Mouse (Mus musculus) liver, adult 2 months (tissue): ENCODE measurements around the gene Map3k20. TPM values are rescaled to one million over a fixed set of nuclear protein-coding genes. Genes with fewer than 3 reads are reported as not detected.

ENCODE experiments used
- DNase-seq: peaks from one replicate; pipeline ENCODE4 v3.0.0-alpha.2; 2011; ENCODE audit warnings: low read depth, low spot score; ENCODE audit errors: extremely low read depth
- H3K27ac ChIP-seq: fragments of 200-500 bp; replicated peaks from 2 replicates; pipeline ENCODE4 v1.5.1; 2012; ENCODE audit warnings: low read depth, mild to moderate bottlenecking, control low read depth, inconsistent platforms, low read length; ENCODE audit not compliant: insufficient read depth
- H3K27me3 ChIP-seq: fragments of 200-500 bp; 2 replicates; pipeline ENCODE4 v1.6.1; 2012; ENCODE audit warnings: mild to moderate bottlenecking, moderate library complexity, low read length, inconsistent platforms; ENCODE audit not compliant: control insufficient read depth, insufficient read depth
- H3K36me3 ChIP-seq: fragments of 200-500 bp; 2 replicates; pipeline ENCODE4 v1.6.1; 2012; ENCODE audit warnings: low read length, inconsistent platforms; ENCODE audit not compliant: control insufficient read depth, insufficient read depth
- H3K4me1 ChIP-seq: fragments of 200-500 bp; 2 replicates; pipeline ENCODE4 v1.6.1; 2011; ENCODE audit warnings: low read length; ENCODE audit not compliant: control insufficient read depth, insufficient read depth
- H3K4me3 ChIP-seq: fragments of 200-500 bp; 2 replicates; pipeline ENCODE4 v1.5.1; 2011; ENCODE audit warnings: low read depth, mild to moderate bottlenecking, control low read depth, low read length, moderate library complexity; ENCODE audit not compliant: insufficient read depth
- H3K79me2 ChIP-seq: fragments of 200-500 bp; 2 replicates; pipeline ENCODE4 v1.6.1; 2012; ENCODE audit warnings: inconsistent platforms, mild to moderate bottlenecking, low read length, moderate library complexity; ENCODE audit not compliant: control insufficient read depth, insufficient read depth
- H3K9ac ChIP-seq: fragments of 200-500 bp; 2 replicates; pipeline ENCODE4 v1.6.1; 2012; ENCODE audit warnings: low read depth, mild to moderate bottlenecking, control low read depth, inconsistent platforms, low read length
- CTCF ChIP-seq: fragments of 200-500 bp; IDR thresholded peaks from 2 replicates; pipeline ENCODE4 v1.5.1; 2011; ENCODE audit warnings: low read depth, low read length, control low read depth
- POLR2A ChIP-seq: fragments of 200-500 bp; IDR thresholded peaks from 2 replicates; pipeline ENCODE4 v1.6.1; 2011; ENCODE audit warnings: low read length, control low read depth; ENCODE audit not compliant: insufficient read depth; ENCODE audit errors: extremely low read depth
- WGBS: fragments of 180-500 bp; shearing (Covaris S2); methylation state at CpG from one replicate; pipeline ENCODE4 v1.1.7; 2018; 5-methylcytosine and 5-hydroxymethylcytosine counted together
- polyA plus RNA-seq: library from polyadenylated mRNA; depleted of rRNA; stranded (reverse); fragments of >200 nt; gene quantifications from 2 replicates; pipeline ENCODE4 v1.2.3, GENCODE M21; 2012
- total RNA-seq: library from RNA; depleted of rRNA; stranded (reverse); fragments of >200 nt; gene quantifications from 2 replicates; pipeline ENCODE4 v1.2.3, GENCODE M21; 2014

The Map3k20 gene
- total and polyA plus RNA-seq, 2 experiments: 4.6 to 11.8 TPM

- no peaks in the 10 kb centered on the region for H3K4me1 ChIP-seq
- no peaks in the 10 kb centered on the region for H3K79me2 ChIP-seq
- no peaks in the 10 kb centered on the region for H3K27me3 ChIP-seq
- no peak for DNase-seq
- no peaks in the 10 kb centered on the region for H3K36me3 ChIP-seq
- WGBS: 77% methylated on average over 4 of the region's 4 CpGs
- no peak overlapping the region for H3K27ac ChIP-seq
- no peak for TF ChIP-seq CTCF
- no peak for TF ChIP-seq POLR2A
- no peak overlapping the region for H3K4me3 ChIP-seq
- H3K9ac ChIP-seq: no peak overlapping the region
These were observed 106.9 kb downstream of the Map3k20 start for GRCm38 (mm10) chr2:72392316-72392715.

- 95% methylated on average over 6 of the region's 6 CpGs for WGBS
- no peak overlapping the region for H3K9ac ChIP-seq
These were observed 111.5 kb downstream of the Map3k20 start for GRCm38 (mm10) chr2:72396934-72397333.

GRCm38 (mm10) chr2:72398227-72398626 lies 112.8 kb downstream of the Map3k20 start:
- no peak for DNase-seq
- no peaks in the 10 kb centered on the region for H3K27me3 ChIP-seq
- 52% methylated on average over 13 of the region's 13 CpGs for WGBS
- no peaks in the 10 kb centered on the region for H3K79me2 ChIP-seq
- no peak overlapping the region for H3K9ac ChIP-seq
- TF ChIP-seq POLR2A (no peak), CTCF (peak; percentile 80)
- no peaks in the 10 kb centered on the region for H3K4me1 ChIP-seq
- H3K27ac ChIP-seq: no peak overlapping the region
- peaks cover 2% of the 10 kb centered on the region; the same call in 1 of the 2 replicates for H3K36me3 ChIP-seq
- H3K4me3 ChIP-seq: no peak overlapping the region

More at GRCm38 (mm10) chr2:72396934-72397333, 111.5 kb downstream of the Map3k20 start:
- Histone ChIP-seq H3K4me3 (no peak overlapping the region), H3K36me3 (peaks cover 2% of the 10 kb centered on the region; the same call in 1 of the 2 replicates), H3K4me1 (no peaks in the 10 kb centered on the region), H3K27me3 (no peaks in the 10 kb centered on the region), H3K79me2 (no peaks in the 10 kb centered on the region), H3K27ac (no peak overlapping the region)
- TF ChIP-seq POLR2A (no peak), CTCF (no peak)
- DNase-seq: no peak

- no peak overlapping the region for H3K9ac ChIP-seq
- no peaks in the 10 kb centered on the region for H3K79me2 ChIP-seq
- no peak overlapping the region for H3K4me3 ChIP-seq
- H3K27me3 ChIP-seq: no peaks in the 10 kb centered on the region
- peaks cover 2% of the 10 kb centered on the region for H3K36me3 ChIP-seq
- no peak for DNase-seq
- WGBS: 95% methylated on average over 12 of the region's 12 CpGs
- H3K4me1 ChIP-seq: no peaks in the 10 kb centered on the region
- H3K27ac ChIP-seq: no peak overlapping the region
- no peak for TF ChIP-seq POLR2A
- no peak for TF ChIP-seq CTCF
These were observed 114.2 kb downstream of the Map3k20 start for GRCm38 (mm10) chr2:72399469-72400195.

GRCm38 (mm10) chr2:72401290-72401689 lies 115.9 kb downstream of the Map3k20 start:
- Histone ChIP-seq H3K9ac (no peak overlapping the region), H3K36me3 (peaks cover 2% of the 10 kb centered on the region), H3K4me3 (no peak overlapping the region), H3K27ac (no peak overlapping the region), H3K79me2 (no peaks in the 10 kb centered on the region), H3K4me1 (no peaks in the 10 kb centered on the region), H3K27me3 (no peaks in the 10 kb centered on the region)
- no peak for TF ChIP-seq CTCF
- TF ChIP-seq POLR2A: no peak
- DNase-seq: no peak
- 93% methylated on average over 9 of the region's 9 CpGs for WGBS

DNA sequence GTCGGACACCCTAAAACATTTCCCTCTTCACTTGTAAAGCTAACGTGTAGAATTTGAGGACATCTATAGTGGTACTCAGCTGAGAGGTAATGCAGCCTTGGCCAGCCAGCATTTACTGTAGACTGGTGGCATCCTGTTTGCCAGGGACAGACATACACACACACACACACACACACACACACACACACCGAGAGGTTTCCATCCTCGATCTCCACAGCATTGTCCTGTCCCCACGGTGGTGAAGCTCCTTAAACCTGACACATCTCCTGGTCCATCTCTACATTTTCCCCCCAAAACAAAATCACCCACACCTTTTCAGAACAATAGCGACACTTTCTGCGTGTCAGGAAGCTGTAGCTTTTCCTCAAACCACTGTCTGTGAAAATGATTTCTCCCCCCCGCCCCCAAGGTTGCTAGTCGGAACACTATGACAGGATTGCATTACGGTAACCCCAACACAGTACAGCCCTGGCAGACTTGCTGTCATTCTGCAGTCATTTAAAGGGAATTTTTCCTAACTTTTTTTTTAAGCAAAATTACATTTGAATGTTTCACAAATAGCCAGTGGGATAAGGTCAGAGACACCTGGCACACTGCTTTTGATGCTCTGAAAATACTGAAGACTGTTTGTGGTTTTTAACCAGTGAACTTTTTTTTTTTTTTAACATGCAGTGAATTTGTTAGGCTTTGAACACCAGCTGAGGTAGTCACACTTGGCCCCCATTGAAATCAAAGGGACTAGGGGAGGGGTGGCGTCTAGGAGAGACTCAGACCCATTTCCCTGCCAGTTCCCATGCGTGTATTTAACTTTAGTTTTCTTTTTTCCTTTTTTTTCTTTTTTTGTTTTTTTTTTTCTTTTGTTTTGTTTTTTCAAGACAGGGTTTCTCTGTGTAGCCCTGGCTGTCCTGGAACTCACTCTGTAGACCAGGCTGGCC lies 120.5 kb downstream of the Map3k20 start:
- no peak overlapping the region for H3K27ac ChIP-seq
- no peaks in the 10 kb centered on the region for H3K27me3 ChIP-seq
- H3K4me3 ChIP-seq: no peak overlapping the region
- 91% methylated on average over 12 of the region's 12 CpGs for WGBS
- TF ChIP-seq CTCF: no peak
- no peak for TF ChIP-seq POLR2A
- no peak for DNase-seq
- H3K4me1 ChIP-seq: no peaks in the 10 kb centered on the region
- no peak overlapping the region for H3K9ac ChIP-seq
- H3K79me2 ChIP-seq: no peaks in the 10 kb centered on the region
- H3K36me3 ChIP-seq: no peaks in the 10 kb centered on the region; the same call in 1 of the 2 replicates
